Mouse (Mus musculus): ENCODE data around the gene Ablim2.

- TF ChIP-seq CTCF (IDR thresholded peaks at IDR 0.05; ENCODE audit: control insufficient read depth, insufficient read depth, low read length), result no peak
- TF ChIP-seq POLR2A (IDR thresholded peaks at IDR 0.05; ENCODE audit: borderline replicate concordance, control insufficient read depth, low read depth, low read length), result no peak
Observed at GRCm38 (mm10) chr5:35907090-35907489, 149.4 kb downstream of the Ablim2 start.

All from bone marrow, adult 2 months (tissue).